Mouse (Mus musculus) lung, adult 18-20 months (tissue): ENCODE results near the gene Zeb2.
A peak's percentile ranks its signal among the peaks of the same experiment; 100 is the strongest.
"Not testable (repeated sequence)": the region's sequence is repeated elsewhere in the genome, so short reads cannot be mapped to it uniquely, and the experiment has no call there.

Experiments
- DNase-seq, 2 experiments: peaks; one replicate each; pipeline ENCODE4 v3.0.0; 2022; ENCODE audit warnings: mixed read lengths in 2 of 2

Zeb2 gene

DNA sequence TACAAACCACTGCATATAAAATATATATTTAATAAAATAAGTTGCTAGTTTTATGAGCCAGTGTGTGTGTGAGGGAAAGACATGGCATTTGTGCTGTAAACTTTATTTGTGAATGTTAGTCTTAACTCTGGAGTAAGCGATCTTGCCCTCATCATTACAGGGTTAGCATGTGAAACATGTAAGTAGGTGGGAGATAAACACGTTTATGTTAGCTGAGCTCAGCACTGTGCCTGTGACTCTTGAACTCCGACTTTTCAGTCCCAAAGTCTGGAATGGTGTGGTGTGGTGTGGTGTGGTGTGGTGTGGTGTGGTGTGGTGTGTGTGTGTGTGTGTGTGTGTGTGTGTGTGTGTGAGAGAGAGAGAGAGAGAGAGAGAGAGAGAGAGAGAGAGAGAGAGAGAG lies 5.6 kb downstream of the Zeb2 start:
- not testable (repeated sequence) for DNase-seq

DNA sequence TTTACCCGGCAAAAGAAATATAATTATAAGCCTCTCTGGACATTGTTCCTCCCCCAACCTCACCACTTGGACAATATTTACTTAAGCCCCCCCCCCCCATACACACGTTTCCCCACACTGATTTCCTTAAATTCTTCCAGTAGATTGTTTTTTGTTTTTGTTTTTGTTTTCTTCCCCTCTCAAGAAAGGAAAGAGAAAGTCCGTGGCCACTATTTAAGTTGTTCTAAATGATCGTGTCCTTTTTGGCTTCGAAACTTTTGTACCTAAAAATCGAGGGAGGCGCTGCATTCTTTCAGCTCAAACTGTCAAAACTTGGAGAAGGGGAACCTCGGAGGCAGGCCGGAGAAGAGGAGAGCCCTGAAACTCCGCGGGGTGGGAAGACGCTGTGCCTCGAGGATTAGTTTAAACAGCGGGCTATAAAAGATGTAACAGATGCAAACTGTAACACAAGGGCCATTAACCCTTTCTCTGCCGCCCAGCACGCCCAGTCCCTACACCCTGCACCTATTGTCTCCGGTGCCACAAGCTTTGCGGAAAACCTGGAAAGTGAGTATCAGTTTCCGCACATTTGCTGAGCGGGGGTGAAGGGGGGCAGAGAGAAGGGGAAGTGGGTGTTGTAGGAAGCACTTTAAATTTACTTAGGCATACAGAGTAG lies 6.3 kb downstream of the Zeb2 start:
- DNase-seq: peak; percentile 31 to 44

DNA sequence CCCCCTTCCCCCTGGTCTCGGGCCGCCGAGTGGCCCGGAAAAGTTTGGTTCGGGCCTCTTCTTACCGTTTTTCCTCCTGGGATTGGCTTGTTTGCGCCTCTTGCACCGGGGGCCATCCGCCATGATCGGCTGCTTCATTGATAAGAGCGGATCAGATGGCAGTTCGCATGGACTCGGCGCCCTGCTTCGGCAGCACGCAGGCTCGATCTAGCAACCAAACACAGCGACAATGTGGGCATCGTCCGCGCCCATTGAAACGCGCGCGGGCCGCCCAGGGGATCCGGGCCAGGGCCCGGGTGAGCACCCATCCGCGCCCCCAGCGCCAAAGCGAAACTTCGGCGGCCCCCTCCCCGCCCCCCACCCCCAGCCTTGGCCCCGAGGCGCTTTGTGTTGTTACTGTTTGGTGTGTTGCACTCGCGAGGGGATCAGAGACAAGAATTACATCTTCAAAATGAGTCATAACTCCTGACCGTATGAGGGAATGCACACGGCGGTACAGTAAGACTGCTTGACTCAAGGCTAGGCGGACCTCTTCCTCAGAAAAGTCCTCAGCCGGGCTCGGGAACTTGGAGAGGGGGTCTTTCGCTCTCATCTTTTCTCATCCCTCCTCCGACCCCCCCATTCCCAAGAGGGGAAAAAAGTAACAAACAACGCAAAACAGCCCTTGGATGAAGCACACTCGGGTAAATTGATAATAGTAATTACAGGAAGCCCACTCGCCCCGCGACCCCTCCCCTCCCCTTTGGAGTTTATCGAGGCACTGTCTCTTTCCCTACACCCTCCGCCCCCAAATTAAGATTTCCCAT lies 7.0 kb downstream of the Zeb2 start:
- peak; percentile 50 to 63 for DNase-seq

DNA sequence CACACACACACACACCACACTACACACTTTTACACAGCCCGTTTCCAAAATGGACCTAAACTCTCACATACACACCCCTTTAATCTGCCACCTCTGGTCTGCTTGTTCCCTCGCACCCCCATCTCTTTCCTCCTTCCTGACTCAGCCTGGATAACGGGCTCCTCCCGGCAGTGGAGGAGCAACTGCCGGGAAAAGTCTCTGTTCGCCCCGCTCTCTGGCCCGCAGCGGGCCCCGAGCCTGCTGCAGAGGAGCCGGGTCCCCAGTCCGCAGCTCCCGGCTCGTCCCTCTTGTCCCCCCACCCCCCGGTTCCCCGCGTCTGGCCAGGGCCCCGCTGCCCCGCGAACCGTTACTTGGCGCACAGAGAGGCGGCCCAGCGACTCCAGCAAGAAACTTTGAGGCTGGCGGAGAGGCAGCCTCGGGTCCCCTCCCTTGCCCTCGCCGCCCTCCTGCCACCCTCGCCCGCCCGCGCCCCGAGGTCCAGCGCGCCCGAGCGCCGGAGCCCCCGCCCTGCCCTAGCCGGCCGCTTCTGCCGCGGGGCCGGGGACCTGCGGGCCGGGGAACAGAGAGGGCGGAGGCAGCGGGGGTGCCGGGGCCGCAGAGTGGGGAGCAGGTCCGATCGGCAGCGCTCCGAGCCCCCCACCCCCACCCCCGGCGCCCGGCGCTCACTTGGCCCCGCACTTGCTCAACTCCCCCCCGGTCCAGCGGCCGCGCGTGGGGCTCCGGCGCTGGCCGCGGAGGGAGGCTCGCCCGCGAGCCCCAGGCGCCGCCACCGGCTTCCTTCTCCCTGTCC lies 7.8 kb downstream of the Zeb2 start:
- no peak for DNase-seq

DNA sequence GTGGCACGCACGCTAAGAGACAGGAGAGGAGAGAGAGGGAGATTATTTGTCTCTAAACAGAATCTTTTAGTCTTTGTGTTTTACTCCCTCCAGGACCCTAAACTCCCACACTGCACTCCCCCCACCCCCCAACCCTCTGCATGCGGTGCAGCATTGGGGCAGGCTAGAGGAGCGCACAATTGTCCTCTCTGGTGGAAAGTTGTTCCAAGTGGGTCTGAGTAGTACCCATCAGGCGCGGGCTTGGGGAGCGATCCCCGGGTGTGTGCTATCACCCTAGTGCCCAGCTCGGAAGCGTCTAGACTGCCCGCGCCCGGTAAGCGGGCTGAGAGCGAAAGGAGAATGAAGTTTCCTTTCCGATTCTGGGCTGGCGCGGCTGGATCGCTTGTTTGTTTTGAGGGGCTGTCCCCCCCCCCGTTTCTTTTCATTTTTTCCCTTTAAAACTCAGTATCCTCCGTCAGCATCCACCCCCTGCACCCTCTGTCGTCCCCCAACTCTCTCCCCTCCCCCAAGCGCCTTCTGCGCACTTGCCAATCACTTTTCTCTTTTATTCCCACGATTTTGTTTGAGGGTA lies 8.6 kb downstream of the Zeb2 start:
- DNase-seq: peak; percentile 41 to 44

DNA sequence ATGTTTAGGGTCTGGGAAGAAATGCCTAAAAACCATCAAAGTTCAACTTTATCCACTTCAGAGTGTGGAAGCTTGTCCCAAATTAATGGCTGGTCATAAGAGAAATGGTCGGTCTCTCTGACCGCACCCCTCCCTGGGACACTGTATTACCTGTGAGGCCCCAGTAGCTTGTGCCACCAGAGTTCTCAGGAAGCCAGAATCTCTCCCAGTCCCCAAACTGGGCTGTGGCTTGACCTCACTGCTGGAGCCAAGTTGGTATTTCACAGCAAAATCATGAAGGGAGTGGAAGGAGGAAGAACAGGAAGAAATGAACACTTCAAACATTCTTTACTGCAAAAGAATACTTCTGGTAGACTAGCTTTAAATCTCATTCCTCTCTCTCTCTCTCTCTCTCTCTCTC lies 9.6 kb downstream of the Zeb2 start:
- DNase-seq: no peak

DNA sequence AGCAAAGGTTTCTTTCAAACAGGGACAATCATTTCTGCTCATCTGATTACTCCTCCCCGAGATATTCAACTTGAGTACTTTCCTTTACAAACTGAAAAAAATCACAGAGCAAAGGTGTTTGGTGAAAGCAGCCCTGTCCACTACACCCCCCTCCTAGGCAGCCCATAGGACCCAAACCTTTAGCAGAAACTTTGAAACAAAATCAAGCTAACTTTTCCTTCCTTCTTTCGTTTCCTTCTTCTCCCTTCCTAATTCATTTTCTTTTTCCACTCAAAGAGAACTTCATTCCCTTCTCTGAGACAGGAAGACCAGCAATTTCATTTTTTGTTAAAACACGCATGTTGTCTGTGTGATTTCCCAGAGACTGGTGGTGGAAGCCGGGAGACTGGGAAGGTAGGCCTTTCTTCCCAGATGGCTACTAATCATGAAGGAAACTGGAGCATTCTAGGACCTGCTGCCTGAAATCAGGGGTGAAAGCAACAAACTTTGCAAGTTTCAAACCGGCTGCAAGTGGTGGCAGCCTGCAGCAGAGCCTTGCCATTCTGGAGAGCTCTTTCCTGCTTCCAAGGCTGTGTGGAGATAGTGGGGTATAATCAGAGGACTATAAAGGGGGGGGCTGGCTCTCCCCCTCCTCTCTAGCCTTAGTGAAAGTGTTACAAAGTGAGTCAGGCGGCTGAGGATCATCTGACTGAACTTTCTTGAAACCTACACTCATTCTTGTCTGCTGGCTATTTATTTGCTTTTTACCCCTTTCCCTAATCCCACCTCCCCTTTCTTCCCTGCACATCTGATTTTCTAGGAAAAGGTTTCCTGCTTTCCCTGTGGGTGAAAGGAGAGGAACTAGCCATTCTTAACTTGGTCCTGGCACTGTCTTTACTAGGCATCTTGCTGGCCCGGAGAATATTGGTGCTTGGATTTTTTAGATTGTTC lies 11.0 kb downstream of the Zeb2 start:
- DNase-seq: no peak

DNA sequence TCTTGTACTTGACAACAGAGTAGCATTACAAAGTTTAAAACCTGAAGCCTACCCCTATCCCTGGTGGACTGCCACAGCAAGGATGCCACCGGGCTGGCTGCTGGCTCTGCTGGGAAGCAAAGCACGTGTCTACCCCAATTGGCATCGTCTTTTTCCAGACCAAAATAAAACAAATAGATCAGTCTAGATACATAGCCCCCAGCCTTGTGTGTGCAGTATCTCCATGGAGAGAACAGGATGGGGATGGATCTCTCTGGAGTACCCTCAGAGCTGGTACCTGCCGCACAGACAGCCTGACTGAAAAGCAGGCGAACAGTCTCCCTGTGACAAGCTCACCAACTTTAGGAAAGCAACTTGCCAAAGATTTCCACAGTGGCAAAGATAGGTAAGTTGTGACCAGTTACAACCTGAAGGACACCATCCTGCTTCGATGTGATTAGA lies 11.9 kb downstream of the Zeb2 start:
- no peak for DNase-seq

DNA sequence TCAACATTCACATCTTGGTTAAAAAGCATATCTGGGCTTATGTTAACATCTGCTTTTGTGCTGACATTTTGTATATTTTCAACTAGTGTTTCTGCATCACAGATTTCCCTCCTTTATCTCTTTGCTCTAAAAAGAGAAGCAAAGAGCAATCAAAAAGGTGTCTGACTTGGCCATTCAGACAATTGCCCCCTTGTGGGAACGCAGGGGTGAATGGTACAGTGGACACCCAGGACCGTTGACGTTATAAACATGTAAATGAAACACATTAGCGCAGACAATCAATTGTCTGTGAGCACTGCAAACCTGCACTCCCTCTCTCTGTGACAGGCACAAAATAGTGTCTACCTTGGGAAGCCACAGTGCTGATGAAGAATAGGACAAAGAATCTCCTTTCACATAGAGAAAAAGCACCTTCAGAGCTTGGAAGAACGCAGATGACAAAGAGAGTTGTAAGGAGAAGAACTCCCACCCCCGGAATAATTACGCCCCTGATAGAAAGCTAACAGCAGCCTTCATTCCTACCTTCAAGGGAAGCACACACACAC lies 12.6 kb downstream of the Zeb2 start:
- DNase-seq: no peak

DNA sequence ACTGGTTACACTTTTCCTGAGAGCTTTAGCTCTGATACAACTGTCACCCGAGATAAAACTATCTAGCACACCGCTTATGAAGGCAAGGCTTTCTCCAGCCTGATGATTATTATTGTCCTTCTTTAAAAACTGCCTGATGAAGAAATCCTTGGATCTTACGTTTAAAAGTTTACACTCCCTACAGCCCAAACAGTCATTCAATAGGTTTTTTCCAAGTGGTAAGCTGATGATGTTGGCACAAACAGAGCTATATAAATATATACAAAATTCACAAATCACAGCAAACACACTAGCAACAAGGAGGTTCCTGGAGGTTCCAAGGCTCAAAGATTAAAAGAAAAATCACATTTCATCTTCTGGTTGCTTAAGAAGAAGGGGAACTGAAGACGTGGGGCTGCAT lies 13.1 kb downstream of the Zeb2 start:
- DNase-seq: no peak

DNA sequence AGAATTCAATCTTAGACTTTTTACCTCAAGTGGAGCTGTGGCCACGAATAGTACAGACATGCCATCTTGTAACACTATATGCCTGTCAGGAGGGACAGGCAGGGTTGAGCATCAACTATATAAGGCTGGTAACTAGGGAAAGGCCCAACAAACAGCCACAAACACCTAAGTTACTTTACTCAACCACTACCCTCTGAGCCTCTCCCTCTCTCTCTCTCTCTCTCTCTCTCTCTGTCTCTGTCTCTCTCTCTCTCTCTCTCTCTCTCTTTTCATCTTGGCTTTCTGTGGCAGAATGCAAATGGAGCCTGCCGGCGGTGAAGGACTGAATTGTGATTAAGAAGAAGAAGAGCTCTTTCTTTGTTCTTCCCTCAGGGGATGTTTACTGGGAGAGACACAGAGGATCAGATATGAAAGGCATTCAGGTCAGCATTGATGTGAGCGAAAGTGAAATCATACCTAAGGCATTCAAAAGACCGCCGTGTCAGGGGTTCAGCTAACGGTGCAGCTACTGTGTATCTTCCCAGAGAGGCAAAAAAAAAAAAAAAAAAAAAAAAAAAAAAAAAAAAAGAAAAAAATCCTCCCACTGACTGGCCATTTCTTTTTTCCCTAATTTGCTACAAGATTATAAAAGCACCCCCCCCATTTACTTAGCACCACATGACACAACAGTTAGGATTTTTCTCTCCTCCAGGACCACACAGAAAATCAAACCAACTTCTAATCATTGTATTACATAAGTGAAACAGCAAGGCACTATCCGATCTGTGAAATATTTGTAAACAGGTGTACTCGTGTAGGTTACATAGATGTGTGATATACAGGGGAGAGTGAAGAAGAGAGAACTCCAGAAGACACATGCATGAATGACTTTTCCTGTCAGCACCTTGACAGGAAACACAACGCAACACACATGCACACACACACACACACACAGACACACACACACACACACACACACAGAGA lies 13.9 kb downstream of the Zeb2 start:
- no peak for DNase-seq

DNA sequence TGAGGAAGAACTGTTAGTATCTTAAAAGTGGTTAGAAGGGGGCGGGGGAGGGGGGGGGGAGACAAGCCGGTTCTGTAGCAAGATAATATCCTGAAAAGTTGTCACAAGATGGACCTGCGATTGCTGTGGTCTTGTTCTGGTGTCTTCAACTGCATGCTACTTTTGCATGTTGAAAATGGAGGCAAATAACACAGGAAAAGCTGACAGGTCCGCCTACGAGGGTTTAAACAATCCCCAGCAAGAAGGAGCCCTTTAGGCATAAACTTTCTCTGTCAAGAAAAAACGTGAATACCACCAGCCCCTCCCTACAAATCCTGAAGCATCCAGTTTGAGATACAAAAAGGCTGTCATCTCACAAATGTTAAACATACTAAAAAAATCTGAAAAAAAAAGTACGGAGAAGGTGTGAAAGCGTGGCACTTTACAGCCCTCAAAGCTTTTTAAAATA lies 15.0 kb downstream of the Zeb2 start:
- no peak for DNase-seq

DNA sequence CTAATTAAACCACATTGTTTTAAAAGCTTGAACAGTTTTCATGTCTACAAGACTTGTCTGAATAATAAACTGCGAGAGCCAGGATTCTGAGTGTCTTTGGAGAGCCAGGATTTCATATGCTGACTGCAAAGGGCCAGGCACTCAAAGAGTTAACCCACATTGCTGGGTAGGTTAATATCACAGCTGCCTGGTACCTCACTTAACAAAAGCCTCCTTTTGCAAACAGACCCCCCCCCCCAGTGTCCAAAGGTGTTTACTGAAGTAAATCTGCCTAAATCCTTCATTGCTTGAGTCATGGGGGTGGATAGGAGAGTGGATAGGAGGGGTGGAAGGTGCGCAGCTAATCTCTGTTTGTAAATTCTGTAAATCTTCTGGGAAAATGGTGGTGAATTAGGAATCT lies 15.6 kb downstream of the Zeb2 start:
- no peak for DNase-seq

DNA sequence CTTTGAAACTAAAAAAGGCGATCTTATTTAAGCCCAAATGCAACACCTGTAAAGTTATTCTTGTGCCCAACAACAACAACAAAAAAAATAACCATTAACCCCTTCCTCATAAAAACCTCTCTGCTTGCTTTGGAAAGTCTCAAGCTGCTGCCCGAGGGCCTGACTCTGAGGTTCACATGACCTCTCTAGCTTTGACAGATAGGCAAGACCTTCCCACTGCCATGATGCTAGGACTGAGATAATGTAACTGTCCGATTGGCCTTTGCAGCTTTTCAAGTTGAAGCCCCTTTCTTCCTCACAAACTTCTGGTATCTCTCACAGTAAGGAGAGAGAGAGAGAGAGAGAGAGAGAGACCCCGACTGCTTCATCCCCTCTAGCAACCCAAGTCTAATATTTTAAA lies 16.2 kb downstream of the Zeb2 start:
- DNase-seq: no peak

DNA sequence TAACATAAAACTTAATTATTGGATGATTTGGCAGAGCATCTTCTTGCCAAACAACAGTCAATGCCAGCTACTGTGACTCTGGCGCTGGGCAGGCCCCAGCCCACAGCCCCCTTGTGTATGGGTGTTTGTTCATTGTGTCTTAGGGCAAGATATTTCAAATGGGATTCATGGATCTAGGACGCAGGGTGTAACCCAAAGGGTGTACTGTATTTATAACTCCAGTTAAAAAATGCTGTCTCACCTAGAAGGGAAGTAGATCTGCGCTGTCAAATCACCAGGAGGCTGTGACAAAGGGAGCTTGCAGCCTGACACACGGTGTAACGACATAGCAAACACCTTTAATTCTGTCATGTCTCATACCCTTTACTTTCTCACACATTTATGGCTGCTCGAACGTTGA lies 16.6 kb downstream of the Zeb2 start:
- DNase-seq: no peak

DNA sequence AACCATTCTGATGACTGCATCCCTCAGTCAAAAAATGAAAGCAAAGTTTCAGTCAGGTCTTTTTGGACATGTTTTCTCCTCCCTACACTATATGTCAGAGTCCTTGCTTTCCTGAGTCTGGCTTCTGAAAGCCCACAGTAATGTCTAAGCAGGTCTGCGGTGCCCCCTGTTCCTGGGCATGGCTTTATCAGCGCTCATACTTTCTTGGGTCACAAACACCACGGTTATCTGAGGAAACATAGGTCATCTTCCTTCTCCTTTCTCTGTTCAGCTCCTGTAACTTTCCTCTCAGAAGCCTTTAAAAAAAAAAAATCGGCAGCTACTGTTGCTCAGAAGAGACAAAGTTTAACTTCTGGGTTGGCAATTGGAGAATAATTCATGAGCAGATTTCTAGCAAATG lies 17.2 kb downstream of the Zeb2 start:
- no peak for DNase-seq

DNA sequence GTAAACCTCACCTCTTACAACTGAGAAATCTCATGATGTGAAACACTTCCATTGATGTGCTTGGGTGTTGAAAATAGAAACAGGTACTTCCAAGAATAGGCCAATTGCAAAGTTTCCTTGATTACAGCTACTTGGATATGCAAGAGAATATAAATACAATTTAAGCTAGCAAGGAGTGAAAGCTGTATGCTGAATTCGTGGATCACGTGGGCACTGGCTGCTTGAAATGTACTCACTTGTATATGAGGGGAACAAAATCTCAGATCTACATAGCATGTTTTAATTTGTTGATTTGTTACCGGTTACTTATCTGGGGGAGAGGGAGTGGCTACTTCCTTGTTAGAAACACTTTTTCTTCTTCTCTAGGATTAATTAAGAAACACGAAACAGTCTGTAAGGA lies 18.1 kb downstream of the Zeb2 start:
- DNase-seq: no peak

DNA sequence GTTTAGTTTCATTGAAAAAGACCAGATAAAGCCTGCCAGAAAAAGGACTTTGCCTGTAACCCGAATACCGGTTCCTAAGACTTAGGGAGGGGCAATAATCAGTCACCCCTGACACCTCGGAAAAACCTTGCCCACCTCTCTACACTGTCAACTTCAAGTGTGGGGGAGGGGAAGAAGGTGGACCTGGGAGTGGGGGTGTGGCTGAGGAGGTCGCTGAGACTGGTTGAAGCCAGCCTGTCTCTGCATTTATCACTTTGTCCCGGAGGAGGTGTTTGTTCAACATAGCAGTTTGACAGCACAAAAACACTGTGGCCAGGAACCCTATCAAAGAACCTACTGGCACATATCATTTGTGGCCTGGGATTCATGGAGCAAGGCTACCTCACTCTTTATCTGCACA lies 19.2 kb downstream of the Zeb2 start:
- no peak for DNase-seq

DNA sequence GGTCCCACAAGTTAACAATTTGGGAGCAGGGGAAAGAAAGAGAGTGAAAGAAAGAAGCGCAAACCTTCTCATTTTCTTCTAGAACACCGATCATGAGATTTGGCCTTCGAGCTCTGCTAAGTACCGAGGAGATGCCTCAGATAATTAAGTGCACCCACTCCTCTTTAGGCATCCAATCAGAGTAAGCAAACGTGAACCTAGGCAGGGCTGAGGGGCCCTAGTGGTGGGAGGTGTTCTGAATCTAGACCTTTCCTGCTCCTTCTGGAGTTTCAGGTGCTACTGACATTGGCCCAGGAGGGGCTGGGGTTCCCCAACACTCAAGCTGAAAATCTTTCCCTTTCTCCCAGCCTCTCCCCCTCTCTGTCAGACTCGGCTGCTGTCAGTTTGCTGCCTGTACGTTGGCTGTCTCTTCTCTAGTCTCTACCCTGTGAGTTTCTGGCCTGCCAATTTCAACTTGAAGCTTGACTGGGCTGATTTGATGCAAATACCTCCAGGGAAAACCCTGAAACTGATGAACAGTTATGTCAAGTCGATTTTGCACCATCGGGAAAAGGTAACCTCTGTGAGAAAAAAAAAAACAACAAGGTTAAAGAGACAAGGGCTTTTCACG lies 20.5 kb downstream of the Zeb2 start:
- DNase-seq: no peak

DNA sequence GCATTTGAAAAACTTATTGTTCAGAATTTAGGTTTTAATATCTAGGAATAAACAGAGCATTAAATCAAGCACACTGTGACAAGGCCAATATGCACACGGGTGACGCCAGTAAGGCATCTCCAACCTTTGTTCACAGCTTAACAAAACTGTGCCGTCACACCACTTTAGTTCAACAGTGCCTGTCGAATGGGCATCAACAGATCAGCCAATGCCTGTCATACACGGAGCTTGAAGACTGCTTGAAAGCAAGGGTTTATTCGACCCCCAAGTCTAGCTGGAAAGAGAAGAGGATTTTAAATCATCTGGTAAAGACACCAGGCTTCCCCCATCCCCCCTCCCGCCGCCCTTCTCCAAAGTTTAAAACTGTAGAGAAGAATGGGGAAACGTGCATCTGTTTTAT lies 21.4 kb downstream of the Zeb2 start:
- no peak for DNase-seq
